Mouse (Mus musculus): ENCODE results near the gene 1700023F06Rik.

GRCm38 (mm10) chr11:103184891-103185290 is 23.5 kb downstream of the 1700023F06Rik start:
- TF ChIP-seq POLR2A (IDR thresholded peaks at IDR 0.05; ENCODE audit: low read depth, low read length) (no peak), CTCF (IDR thresholded peaks at IDR 0.05; ENCODE audit: extremely low read depth, insufficient read length, insufficient replicate concordance, low read depth, low read length) (peak; percentile 38; the same call in 1 of the 2 replicates)
